In genomic region chr2:128348556-128348955, GRCm38 (mm10) we compare ENCODE assay signal across 18 mouse cellular contexts.
DNase-seq lines count a peak whose midpoint lies in the region; TF ChIP-seq lines count a peak whose summit lies in the region.
"Had no signal": no experiment of that assay in that cellular context is flagged by ENCODE, and none has a peak within 500 bp of the region (broad histone marks: within the 10 kb centered on the region; RNA-seq: fewer than 3 reads in every experiment).

No protein-coding gene starts in this region.

- peak; percentile 49 for TF ChIP-seq CTCF in heart, adult 2 months (IDR thresholded peaks at IDR 0.05)
- 0 out of 2 replicates have a peak, but pooled peaks have one; percentile 9 for TF ChIP-seq CTCF in lung, adult 2 months (IDR thresholded peaks at IDR 0.05; ENCODE audit: insufficient read depth, low read length)
- peak in 1 of 2 experiments; percentile 33; a peak in 2 of 4 replicates for TF ChIP-seq CTCF in CH12.LX (conservative IDR thresholded peaks at IDR 0.05 in 1 of 2, IDR thresholded peaks at IDR 0.05 in 1 of 2; ENCODE audit: low read depth in 2 of 2, low read length in 2 of 2)
- peak; percentile 7; the same call in 1 of the 2 replicates for TF ChIP-seq CTCF in bone marrow, adult 2 months (IDR thresholded peaks at IDR 0.05; ENCODE audit: control insufficient read depth, insufficient read depth, low read length)

- H3K27me3 ChIP-seq in heart, adult 2 months (ENCODE audit: control insufficient read depth, insufficient read depth, low read length), result no peaks in the 10 kb centered on the region
- H3K27me3 ChIP-seq in CH12.LX (replicated peaks), result no peaks in the 10 kb centered on the region
- H3K27me3 ChIP-seq: embryonic facial prominence, embryonic 12.5 days; limb, embryonic 12.5 days; megakaryocyte, embryonic 14.5 days; neural tube, embryonic 12.5 days had no signal

- H3K4me3 ChIP-seq in heart, adult 2 months, result no peak overlapping the region
- no peak overlapping the region for H3K4me3 ChIP-seq in lung, adult 2 months (replicated peaks; ENCODE audit: extremely low read depth, low read depth, low read length)
- H3K4me3 ChIP-seq in CH12.LX (replicated peaks in 1 of 3; ENCODE audit: low read depth in 2 of 3, low read length in 2 of 3, poor library complexity in 1 of 3), result no peak overlapping the region
- H3K4me3 ChIP-seq in bone marrow, adult 2 months (replicated peaks; ENCODE audit: control insufficient read depth, low read depth, low read length), result no peak overlapping the region
- H3K4me3 ChIP-seq: embryonic facial prominence, embryonic 12.5 days; hindbrain, embryonic 10.5 days; limb, embryonic 12.5 days; megakaryocyte, embryonic 14.5 days; neural tube, embryonic 12.5 days had no signal

- TF ChIP-seq RAD21 in CH12.LX (IDR thresholded peaks at IDR 0.05; ENCODE audit: low read depth, low read length), result peak; percentile 33

- dilution Hi-C loops in CH12.LX (cut with MboI; ENCODE audit: extremely low pct_ligation_motif_present, extremely low pct_unique_long_range_greater_than_20kb, low sequenced_read_pairs), result no loop called here

- no peaks in the 10 kb centered on the region for H3K36me3 ChIP-seq in heart, adult 2 months (ENCODE audit: control insufficient read depth, insufficient read depth, low read length)
- peaks cover 0 to 6% of the 10 kb centered on the region in 2 experiments for H3K36me3 ChIP-seq in CH12.LX (replicated peaks in 1 of 2; ENCODE audit: control insufficient read depth in 1 of 2, insufficient read depth in 1 of 2, low read length in 1 of 2)
- H3K36me3 ChIP-seq: embryonic facial prominence, embryonic 12.5 days; hindbrain, embryonic 10.5 days; limb, embryonic 12.5 days; neural tube, embryonic 12.5 days had no signal

- H3K9ac ChIP-seq in heart, adult 2 months (ENCODE audit: low read depth, low read length), result no peak overlapping the region
- no peak overlapping the region for H3K9ac ChIP-seq in CH12.LX (ENCODE audit: insufficient read depth, low read depth)
- H3K9ac ChIP-seq: embryonic facial prominence, embryonic 12.5 days; forebrain, postnatal 0 days; limb, embryonic 12.5 days; neural tube, embryonic 12.5 days had no signal

- H3K4me1 ChIP-seq in heart, adult 2 months (ENCODE audit: control insufficient read depth, insufficient read depth, low read length), result no peaks in the 10 kb centered on the region
- H3K4me1 ChIP-seq in lung, adult 2 months (ENCODE audit: control insufficient read depth, insufficient read depth, low read length), result no peaks in the 10 kb centered on the region
- peaks cover 0 to 6% of the 10 kb centered on the region in 2 experiments; a peak in 1 of 4 replicates for H3K4me1 ChIP-seq in CH12.LX (ENCODE audit: control insufficient read depth in 1 of 2, insufficient read depth in 2 of 2)
- H3K4me1 ChIP-seq in bone marrow, adult 2 months (ENCODE audit: control insufficient read depth, insufficient read depth, low read length), result no peaks in the 10 kb centered on the region
- H3K4me1 ChIP-seq: hindbrain, embryonic 10.5 days; neural tube, embryonic 12.5 days had no signal

- no peak overlapping the region for H3K27ac ChIP-seq in heart, adult 2 months
- no peak overlapping the region for H3K27ac ChIP-seq in CH12.LX (ENCODE audit: insufficient read depth, low read depth)
- no peak overlapping the region for H3K27ac ChIP-seq in bone marrow, adult 2 months (ENCODE audit: control insufficient read depth, insufficient read depth, low read depth, low read length, poor library complexity)
- H3K27ac ChIP-seq: embryonic facial prominence, embryonic 12.5 days; hindbrain, embryonic 10.5 days; limb, embryonic 12.5 days; neural tube, embryonic 12.5 days had no signal

- intact Hi-C loops in heart, adult 2 months (cut with DNase I), result no loop called here

- no peak for DNase-seq in heart, adult 2 months
- DNase-seq in heart, adult 11 months, result no peak
- DNase-seq in lung, adult 2 months, result no peak
- no peak for DNase-seq in lung, postnatal 25 days (ENCODE audit: low spot score)
- DNase-seq in CH12.LX (ENCODE audit: extremely low read depth), result no peak
- DNase-seq in frontal cortex, postnatal 10 days (ENCODE audit: low spot score in 2 of 2), result no peak
- DNase-seq: adrenal gland, postnatal 36 days; cerebellum, adult 9-10 months; forebrain, postnatal 0 days; gastrocnemius, postnatal 10 days; spleen, adult 18-20 months; thymus, postnatal 25 days had no signal

- no peak for TF ChIP-seq POLR2A in heart, adult 2 months (IDR thresholded peaks at IDR 0.05; ENCODE audit: insufficient read depth, low read depth, low read length)
- no peak for TF ChIP-seq POLR2A in lung, adult 2 months (IDR thresholded peaks at IDR 0.05; ENCODE audit: borderline replicate concordance, extremely low read depth, low read depth, low read length)
- no peak for TF ChIP-seq POLR2A in CH12.LX (IDR thresholded peaks at IDR 0.05; ENCODE audit: low read depth, low read length)
- no peak for TF ChIP-seq POLR2A in bone marrow, adult 2 months (IDR thresholded peaks at IDR 0.05; ENCODE audit: borderline replicate concordance, control insufficient read depth, low read depth, low read length)

- no peak for TF ChIP-seq EP300 in heart, adult 2 months (IDR thresholded peaks at IDR 0.05; ENCODE audit: insufficient read depth, low read depth, low read length)
- no peak for TF ChIP-seq EP300 in CH12.LX (IDR thresholded peaks at IDR 0.05; ENCODE audit: low read length)

- H3K9me3 ChIP-seq in CH12.LX (replicated peaks; ENCODE audit: low read length), result peaks cover 2% of the 10 kb centered on the region
- H3K9me3 ChIP-seq: embryonic facial prominence, embryonic 12.5 days; hindbrain, embryonic 10.5 days; limb, embryonic 12.5 days; neural tube, embryonic 12.5 days had no signal

- WGBS in heart, adult 2 months, result 82% methylated on average over 2 of the region's 2 CpGs
- 76% methylated on average over 2 of the region's 2 CpGs for WGBS in lung, adult 2 months
- 58% methylated on average over 2 of the region's 2 CpGs for WGBS in bone marrow, adult 2 months

- no peak overlapping the region for H3K4me2 ChIP-seq in CH12.LX (ENCODE audit: insufficient read depth, low read depth, poor library complexity, severe bottlenecking)
- H3K4me2 ChIP-seq: embryonic facial prominence, embryonic 12.5 days; limb, embryonic 12.5 days; neural tube, embryonic 12.5 days had no signal

- in situ Hi-C loops in CH12.LX (cut with MboI; ENCODE audit: low pct_ligation_motif_present, low pct_unique_long_range_greater_than_20kb, low sequenced_read_pairs), result no loop called here

- no peaks in the 10 kb centered on the region for H3K79me2 ChIP-seq in heart, adult 2 months (replicated peaks; ENCODE audit: control insufficient read depth, insufficient read depth, low read length)
- no peaks in the 10 kb centered on the region for H3K79me2 ChIP-seq in CH12.LX (replicated peaks; ENCODE audit: control insufficient read depth, extremely low read depth, insufficient read depth, poor library complexity, severe bottlenecking)

TF ChIP-seq in CH12.LX, 34 proteins besides CTCF, POLR2A, EP300 and RAD21:
- TF ChIP-seq SMC3 (IDR thresholded peaks at IDR 0.05; ENCODE audit: low read depth, low read length) (peak; percentile 38), MAX (IDR thresholded peaks at IDR 0.05; ENCODE audit: low read length) (no peak), ZKSCAN1 (IDR thresholded peaks at IDR 0.05; ENCODE audit: borderline replicate concordance, low read depth, low read length) (no peak), ZNF384 (IDR thresholded peaks at IDR 0.05; ENCODE audit: low read depth, low read length) (no peak)
